Mouse (Mus musculus): Measurements from ENCODE around the gene Gm17571.

DNA sequence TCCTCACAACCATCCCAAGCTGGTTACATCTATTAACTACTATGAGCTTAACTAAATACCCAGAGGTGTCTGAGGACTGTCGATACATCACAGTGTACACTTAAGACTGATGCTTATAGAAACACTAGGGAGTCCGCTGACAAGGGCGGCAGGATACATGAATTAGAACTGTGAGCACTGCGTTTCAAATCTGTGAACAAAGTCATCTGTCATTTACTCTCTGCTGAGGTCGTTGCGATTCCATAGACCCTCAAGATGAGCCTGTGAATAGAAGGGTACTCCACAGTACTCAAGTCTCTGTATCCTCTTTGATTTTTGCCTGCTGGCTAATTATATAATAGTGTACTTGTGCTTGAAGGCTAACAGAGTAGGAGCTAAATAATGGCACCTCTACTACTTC, 5.6 kb downstream of the Gm17571 start:
- TF ChIP-seq CTCF (IDR thresholded peaks at IDR 0.05; ENCODE audit: extremely low read depth, insufficient read length, insufficient replicate concordance, low read depth, low read length) = no peak
- no peak for TF ChIP-seq POLR2A (IDR thresholded peaks at IDR 0.05; ENCODE audit: low read depth, low read length)
